Mouse (Mus musculus) erythroblast, embryonic 14.5 days (primary cell): ENCODE data around the gene Col15a1.

ENCODE experiments used
- GATA1 ChIP-seq: IDR thresholded peaks from 2 replicates; pipeline ENCODE4 v1.6.1; 2012; ENCODE audit warnings: low read length, inconsistent platforms, mixed read lengths
- TAL1 ChIP-seq: IDR thresholded peaks from 3 replicates; pipeline ENCODE4 v1.6.1; 2012; ENCODE audit warnings: low read length, inconsistent platforms, mixed read lengths

GRCm38 (mm10) chr4:47319561-47320321 lies 111.8 kb downstream of the Col15a1 start:
- TF ChIP-seq TAL1 (no peak), GATA1 (no peak)
